Mouse (Mus musculus) T-helper 2 cell (primary cell): Measurements from ENCODE around the gene Tnip3.

Source experiments
- in situ Hi-C: fragments of 300-600 bp; cut with MboI, MseI; formaldehyde crosslinking; loops from one replicate; pipeline ENCODE4 v1.15.1; 2025; ENCODE audit warnings: high pct_unique_total_duplicates

The Tnip3 gene

GRCm38 (mm10) chr6:65525192-65525591 is at the start of gene Tnip3:
Gene Tnip3 (plus strand): TSS chr6:65525313.
- in situ Hi-C loops, result no loop called here

GRCm38 (mm10) chr6:65498786-65499185 is 26.3 kb upstream of the Tnip3 start:
- in situ Hi-C loops, result no loop called here

- in situ Hi-C loops, result loop anchor here (5.0 to 10.0 kb wide), 2 partner anchors 52 to 1015 kb away; no protein-coding TSS in a partner anchor
Observed at GRCm38 (mm10) chr6:65510051-65510669, 15.0 kb upstream of the Tnip3 start.

DNA sequence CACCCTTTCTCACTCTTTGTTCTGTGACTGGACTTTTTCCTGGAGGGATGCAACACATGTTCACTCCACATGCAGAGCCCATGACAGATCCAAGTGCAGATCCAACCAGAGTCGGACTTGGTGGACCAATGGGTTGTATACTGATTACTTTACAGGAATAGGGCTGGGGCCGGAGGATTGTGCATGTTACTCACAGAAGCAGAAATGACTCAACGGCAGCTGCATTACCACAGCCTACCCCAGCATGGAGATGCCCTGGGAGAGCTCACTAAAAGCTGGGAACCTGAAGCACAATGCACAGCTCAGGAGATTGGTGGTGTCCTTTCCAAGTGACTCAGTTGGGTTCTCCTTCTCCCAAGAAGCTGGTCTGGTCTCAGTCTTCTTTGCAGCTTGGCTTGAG is 11.3 kb upstream of the Tnip3 start:
- in situ Hi-C loops, result loop anchor here (5.0 to 10.0 kb wide), 2 partner anchors 48 to 1011 kb away; no protein-coding TSS in a partner anchor

GRCm38 (mm10) chr6:65516759-65517158 is 8.4 kb upstream of the Tnip3 start:
- in situ Hi-C loops, result loop anchor here (10.0 kb wide), 1 partner anchor 1008 kb away; no protein-coding TSS in a partner anchor

GRCm38 (mm10) chr6:65520821-65521220 is 4.3 kb upstream of the Tnip3 start:
- in situ Hi-C loops, result no loop called here

DNA sequence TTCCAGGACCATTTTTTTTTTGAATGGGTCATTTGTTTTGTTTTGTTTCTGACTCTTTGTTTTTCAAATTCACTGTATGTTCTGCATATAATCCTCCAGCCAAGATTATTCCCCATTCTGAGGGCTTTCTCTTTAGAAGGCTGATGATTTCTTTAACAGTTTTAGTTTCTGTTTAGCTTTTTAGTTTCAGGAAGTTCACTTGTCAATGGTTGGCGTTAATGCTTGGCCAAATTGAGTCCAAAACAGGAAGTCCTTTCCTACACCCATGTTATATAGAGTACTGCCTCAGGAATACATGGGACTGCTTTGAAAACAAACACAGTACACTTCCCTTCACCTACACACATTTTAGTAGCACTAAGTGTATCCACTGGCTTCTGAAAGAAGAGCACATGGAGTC is 2.8 kb downstream of the Tnip3 start:
- in situ Hi-C loops, result no loop called here

GRCm38 (mm10) chr6:65531232-65531848 is 6.2 kb downstream of the Tnip3 start:
- in situ Hi-C loops, result no loop called here

DNA sequence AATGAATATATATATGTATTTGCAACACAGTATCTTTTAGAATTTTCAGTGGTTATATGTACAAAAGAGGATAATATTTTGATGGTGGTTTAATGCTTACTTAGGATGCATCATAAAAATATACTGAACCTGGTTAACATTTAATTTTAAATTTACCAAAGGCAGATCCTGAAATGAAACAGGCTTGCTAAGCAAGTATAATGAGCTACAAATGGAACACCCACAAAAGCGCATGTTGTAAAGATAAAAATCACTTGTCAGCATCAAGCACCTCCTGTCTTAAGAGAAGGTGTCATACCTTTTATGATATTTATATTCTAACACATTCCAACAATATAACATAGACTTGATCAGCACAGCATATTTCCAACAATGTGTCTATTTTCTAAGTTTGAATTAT is 8.6 kb downstream of the Tnip3 start:
- in situ Hi-C loops, result no loop called here

GRCm38 (mm10) chr6:65537327-65537884 is 12.3 kb downstream of the Tnip3 start:
- in situ Hi-C loops, result no loop called here

DNA sequence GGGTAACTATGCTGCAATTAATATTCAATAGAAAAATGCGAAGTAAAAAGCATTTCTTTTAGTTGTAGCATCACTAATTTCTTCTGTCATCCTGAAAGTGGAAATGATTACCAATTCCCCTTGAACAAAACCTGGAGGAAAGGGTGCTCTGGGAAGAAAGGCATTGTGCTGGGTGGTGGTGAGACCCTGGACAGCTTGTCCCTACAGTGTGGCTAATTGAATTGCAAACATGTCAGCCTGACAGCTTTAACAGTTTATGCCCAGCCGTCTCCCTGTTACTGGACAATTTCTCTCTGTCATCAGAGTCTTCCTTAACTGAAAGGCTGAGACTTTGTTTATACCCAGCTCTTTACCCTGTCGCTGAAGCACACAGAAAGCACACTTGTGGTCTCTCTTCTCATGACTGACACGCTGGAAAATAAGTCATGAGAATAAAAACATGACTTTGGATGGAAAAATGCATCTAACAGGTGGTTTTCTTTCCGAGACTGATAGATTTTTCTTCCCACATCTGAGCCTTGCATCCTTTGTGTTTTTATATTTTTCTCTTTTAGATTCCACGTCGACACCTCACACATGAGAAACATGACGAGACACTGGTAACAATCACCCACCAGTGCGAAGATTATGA is 13.0 kb downstream of the Tnip3 start:
- in situ Hi-C loops, result no loop called here

- in situ Hi-C loops, result no loop called here
Observed at GRCm38 (mm10) chr6:65538921-65539320, 13.8 kb downstream of the Tnip3 start.

- in situ Hi-C loops, result loop anchor here (10.0 kb wide), 1 partner anchor 1215 kb away; no protein-coding TSS in a partner anchor
Observed at GRCm38 (mm10) chr6:65540138-65540537, 15.0 kb downstream of the Tnip3 start.

- in situ Hi-C loops, result loop anchor here (10.0 kb wide), 1 partner anchor 1214 kb away; no protein-coding TSS in a partner anchor
Observed at GRCm38 (mm10) chr6:65541094-65541493, 16.0 kb downstream of the Tnip3 start.

GRCm38 (mm10) chr6:65542391-65542790 is 17.3 kb downstream of the Tnip3 start:
- in situ Hi-C loops, result loop anchor here (10.0 kb wide), 1 partner anchor 1212 kb away; no protein-coding TSS in a partner anchor

- in situ Hi-C loops, result loop anchor here (10.0 kb wide), 1 partner anchor 1212 kb away; no protein-coding TSS in a partner anchor
Observed at GRCm38 (mm10) chr6:65542913-65543312, 17.8 kb downstream of the Tnip3 start.

DNA sequence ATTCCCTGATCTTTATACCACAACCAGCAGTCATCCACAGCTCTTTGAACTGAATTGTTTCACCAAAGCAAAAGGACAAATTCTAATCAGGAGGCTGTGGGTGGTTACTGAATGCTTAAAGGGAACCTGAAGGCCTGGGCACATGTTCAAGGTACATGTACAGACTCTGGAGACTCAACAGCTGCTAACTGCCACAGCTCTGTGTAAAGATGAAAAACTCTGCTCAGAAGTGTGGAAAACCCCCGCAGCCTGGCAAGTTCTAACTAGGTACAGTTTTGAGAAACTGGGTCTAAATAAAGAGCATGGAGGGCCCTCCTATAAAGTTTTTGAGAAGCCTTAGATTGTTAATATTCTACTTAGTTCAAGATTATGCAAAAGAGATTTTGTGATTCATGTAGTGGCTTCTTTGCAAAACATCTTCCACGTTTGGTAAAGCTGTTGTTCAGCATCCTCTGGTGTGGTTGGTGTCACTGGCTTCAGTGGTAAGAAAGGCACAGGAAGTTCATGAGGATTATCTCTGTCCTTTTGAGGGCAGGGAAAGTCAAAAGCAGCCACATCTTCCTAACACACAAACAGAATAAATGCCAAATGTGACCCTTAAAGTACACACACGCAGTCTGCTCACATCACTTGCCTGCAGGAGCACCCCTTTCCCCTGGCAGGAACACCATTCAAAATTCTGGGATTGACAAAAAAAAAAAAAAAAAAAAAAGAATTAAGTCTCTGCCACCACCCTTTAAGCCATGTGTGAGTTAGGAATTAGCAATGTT is 39.0 kb downstream of the Tnip3 start:
- in situ Hi-C loops, result loop anchor here (5.0 kb wide), 1 partner anchor 52 kb away; no protein-coding TSS in a partner anchor

- in situ Hi-C loops, result loop anchor here (5.0 kb wide), 1 partner anchor 52 kb away; no protein-coding TSS in a partner anchor
Observed at GRCm38 (mm10) chr6:65564657-65565039, 39.5 kb downstream of the Tnip3 start.

- in situ Hi-C loops, result no loop called here
Observed at GRCm38 (mm10) chr6:65569741-65570140, 44.6 kb downstream of the Tnip3 start.

DNA sequence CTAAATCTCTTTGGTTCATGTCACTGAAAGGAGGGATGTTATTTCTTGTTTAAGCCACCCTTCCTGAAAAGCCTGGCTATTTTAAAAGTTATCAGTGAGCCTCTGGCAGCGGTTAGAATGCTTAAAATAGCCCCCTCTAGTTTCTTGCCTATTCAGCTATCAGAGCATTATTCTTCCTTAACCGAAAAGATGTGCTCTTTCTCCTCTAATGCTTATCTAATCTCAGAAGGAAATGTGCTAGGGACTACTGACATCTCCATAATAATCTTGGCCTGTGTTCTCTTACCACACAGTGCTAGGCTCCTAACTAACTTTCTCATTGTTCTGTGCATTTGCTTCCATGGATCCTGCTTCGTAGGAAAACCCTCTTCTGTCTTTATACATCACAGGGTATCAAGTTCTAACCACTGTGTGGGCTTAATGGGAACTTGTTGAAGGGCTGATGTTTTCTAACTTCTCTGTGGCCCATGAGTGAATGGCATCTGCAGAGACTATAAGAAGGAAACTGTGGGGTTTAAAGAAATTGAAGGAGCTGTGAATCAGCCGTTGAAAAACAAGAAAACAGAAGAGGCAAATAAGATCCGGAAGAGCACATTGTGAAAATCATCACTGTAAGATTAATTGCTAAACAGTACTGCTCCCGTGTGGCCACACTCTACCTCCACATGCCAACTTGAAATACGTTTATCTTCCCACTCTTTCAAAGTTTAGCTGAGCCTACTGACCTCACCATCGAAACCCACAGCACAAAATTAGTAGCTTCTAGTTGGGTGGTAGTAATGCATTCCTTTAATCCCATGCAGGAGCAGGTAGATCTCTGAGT is 53.2 kb downstream of the Tnip3 start:
- in situ Hi-C loops, result loop anchor here (25.0 kb wide), 1 partner anchor 441 kb away; the partner anchor contains the start of gene Hpgds
